Mouse (Mus musculus) thymus, postnatal 0 days (tissue): Measurements from ENCODE around the gene Opa1. TPM values are rescaled to one million over a fixed set of nuclear protein-coding genes. Genes with fewer than 3 reads are reported as not detected.

Experiments used
- DNase-seq: peaks from one replicate; pipeline ENCODE4 v3.0.0-alpha.2; 2015; ENCODE audit warnings: low spot score
- polyA plus RNA-seq: library from polyadenylated mRNA; unstranded; fragments of >200 nt; fragmentation: Nextera tagmentation; extraction: Ambion mirVana; gene quantifications from 2 replicates; pipeline ENCODE4 v1.2.1, GENCODE M21; 2015

Gene Opa1
- polyA plus RNA-seq, 1 experiment from 2014 or later, result 28.3 TPM

DNA sequence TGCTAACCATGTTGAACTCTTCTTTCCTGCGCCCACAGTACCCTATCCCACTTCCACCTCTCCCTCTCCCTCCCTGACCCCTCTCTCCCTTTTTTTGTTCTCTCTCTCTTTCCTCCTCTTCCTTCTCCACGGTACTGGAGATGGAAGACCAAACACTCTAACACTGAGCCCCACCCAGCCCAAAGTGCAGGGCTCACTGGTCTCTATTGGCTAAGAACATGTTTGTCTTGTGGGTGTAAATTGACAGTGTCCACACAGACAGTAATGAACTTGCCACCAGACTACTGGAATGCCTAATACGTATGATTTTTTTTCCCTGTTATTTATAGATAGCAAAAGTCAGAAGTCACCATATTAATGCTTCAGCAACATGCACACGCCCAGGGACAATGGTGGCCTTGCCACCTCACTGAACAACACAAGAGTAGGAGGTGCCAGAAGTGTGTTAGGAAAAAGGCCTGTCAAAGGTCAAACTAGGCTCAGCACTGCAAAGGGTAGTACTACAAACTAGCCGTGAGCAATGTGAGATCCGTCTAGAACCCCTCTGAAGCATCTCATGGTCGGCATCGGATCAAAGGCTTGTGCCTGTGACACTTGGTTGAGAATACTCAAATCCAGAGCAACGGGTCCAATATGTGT lies 77.2 kb downstream of the Opa1 start:
- DNase-seq, result no peak

DNA sequence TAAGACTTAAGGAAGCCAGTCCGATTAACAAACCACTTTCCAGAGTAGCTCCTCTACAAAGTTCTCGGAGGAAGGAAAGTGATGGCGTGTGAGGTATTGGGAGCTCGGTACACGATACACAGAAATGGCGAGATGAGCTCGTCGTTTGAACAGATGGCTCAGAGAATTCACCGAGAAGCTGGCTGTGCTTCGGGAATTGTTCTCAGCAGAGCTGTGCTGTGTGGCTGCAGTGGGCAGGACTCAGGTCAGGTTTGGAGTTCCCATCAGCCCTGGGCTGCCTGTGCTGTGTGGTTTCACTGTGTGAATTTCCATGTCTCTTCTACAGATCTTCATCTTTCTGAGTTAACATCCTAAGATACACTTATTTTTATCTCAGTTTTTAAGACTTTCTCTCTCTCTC lies 77.8 kb downstream of the Opa1 start:
- no peak for DNase-seq

DNA sequence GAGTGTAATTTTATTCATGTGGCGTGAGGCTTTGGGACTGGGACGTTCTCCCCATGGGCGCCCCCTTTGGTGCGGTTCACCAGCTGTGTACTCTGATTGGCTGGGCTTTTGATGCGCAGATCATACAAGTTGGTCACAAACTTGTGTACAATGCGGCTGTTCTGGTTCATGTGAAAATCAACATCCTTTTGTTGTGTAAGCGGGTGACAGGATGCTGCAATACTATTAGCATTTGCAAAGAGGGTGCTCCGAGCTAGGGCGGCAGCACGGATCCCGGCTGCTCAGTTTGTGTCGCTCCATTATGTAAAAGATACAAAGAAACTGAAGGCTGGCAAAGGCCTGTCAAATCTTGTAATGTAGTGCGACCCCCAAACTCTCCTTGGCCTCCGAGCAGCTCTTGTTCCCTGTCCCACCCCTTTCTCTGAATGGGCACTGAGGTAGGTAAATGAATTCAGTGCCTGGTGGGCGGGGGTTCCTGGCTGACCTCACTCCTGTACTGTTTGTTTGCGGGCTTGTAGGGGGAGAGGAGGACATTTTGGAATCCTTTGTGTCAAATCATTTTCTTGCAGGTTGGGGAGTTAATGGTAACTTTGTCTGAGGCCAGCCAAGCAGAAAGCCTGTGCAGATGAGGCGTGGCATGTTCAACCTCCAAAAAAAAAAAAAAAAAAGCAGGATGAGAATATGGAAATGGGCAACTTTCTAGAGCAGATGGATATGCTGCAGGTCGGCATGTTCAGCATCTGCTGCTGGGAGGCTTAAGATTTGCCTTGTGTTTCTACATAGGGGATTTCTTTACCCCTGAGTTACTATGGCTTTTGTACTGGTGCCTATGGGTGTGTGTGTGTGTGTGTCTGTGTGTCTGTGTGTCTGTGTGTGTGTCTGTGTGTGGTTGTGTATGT lies 78.8 kb downstream of the Opa1 start:
- peak; percentile 44 for DNase-seq

DNA sequence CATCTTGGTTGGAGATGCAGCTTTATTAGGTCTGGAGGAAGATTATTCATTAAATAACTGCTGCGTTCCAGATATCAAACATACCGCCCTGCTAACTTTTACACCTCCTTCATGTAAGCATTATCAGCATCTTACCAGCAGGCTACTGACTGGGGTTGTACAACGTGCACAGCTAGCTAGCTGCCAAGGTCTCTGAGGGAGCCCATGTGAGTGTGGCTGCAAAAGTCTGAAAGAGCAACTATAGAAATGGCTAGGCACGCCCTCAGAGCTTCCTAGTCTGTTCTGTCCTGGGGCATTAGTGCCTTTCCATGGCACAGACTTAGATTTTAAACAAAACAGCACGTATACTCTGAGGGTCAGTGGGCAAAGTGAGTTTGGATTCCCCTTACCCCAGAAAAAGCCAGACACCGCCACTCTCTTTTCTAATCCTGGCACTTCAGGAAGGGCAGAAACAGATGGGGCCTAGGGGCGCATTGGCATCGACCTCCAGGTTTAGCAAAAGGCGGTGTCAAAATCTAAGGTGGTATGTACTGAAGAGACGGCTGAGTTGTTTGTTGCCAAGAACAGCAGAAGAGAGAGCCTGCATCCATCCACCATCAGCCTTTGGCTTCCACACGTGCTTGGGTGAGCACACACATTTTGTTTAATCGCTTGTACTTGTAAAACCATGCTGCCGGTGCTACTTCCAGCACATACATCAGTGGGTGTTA lies 80.1 kb downstream of the Opa1 start:
- no peak for DNase-seq

GRCm38 (mm10) chr16:29663042-29663758 lies 84.1 kb downstream of the Opa1 start:
- no peak for DNase-seq

DNA sequence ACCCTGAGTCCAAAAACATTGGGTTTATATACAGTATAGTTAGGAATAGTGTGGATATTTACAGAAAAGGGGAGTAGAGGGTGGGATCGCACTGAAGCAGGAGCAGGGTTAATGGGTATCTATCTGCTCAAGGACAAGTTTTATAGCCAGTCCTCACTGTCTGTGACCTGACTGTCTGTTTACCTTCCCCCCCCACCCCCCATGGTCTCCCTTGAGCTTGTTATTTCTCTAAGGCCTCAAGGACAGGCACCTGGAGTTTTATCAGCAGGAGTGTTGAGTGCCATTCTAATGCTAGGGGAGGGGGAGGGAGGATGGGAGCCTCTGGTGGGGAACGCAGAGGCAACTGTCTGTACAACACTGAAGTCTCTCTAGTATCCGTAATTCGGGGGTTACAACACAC lies 85.3 kb downstream of the Opa1 start:
- no peak for DNase-seq

- DNase-seq, result no peak
These were observed 88.0 kb downstream of the Opa1 start for GRCm38 (mm10) chr16:29666991-29667701.

DNA sequence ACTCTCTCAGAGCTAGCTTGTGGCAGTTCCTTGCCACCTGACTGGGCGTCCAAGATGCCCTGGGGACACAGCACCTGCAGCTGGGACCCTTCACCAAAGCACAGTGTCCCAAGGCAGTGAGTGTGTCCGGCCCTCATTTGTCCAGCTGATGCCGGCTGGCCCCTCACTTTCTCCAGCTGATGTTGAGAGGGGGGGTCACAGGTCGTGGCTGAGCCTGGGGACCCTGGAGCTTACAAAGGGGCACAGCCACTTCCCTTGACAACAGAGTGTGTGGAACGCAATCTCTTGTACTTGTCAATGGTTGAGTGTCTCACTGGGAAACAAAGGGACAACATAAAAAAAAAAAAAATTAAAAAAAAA lies 88.5 kb downstream of the Opa1 start:
- no peak for DNase-seq

DNA sequence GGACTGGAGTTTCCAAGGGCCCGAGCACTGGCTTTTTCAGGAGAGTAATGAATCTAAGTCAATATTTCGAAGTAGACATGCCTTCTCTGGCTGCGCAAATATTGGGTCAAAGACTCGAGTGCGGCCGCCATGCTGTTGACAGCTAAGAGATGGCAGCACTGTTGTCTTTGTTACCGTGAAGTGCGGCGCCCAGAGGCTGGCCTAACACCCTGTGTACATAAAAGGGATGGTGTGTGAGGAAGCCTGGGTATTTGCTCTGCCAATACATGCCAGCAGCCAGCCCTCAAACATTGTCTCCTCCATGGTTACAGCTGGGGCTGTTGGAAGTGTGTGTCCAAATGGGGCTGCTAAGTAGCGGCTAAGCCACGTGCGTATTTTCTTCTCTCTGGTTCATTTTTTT lies 89.3 kb downstream of the Opa1 start:
- DNase-seq, result no peak

DNA sequence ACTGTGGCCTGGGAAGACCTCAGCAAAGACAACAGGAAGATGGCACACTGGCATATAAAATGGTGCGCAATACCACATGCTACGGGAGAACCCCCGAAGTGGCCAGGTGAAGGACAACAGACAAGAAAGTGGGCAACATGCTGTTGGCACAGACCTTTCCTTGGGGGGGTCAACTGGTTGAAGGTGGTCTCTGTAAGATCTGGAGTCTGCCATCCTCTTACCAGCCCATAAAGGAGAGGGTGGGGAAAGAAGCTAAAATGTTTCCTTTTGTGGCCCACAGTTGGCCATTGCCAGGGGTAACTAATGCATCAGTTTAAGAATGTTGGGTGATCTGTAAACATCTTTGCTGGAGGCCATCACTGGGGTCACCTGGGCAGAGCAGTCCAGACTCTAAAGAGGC lies 91.7 kb downstream of the Opa1 start:
- DNase-seq, result no peak

- DNase-seq, result no peak
These were observed 94.1 kb downstream of the Opa1 start for GRCm38 (mm10) chr16:29673230-29673629.

DNA sequence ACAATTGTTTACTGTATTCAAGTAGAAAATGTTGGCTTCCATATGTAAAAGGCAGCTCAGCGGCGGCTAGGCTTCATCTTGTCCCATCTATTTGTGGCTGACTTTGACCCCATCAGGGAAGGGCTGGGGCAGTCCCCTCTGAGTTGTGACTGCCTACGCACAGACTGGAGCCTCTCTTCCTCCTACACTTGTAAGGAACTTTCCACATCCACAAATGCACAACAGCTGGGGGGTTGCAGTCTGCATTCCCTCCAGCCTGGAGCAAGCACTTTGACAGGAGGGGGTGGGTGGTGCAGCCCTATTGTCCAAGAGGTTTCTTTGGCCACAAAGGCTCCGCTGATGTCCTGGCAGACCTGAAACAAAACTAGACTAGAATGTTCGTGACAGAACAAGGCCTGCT lies 100.5 kb downstream of the Opa1 start:
- DNase-seq, result no peak

DNA sequence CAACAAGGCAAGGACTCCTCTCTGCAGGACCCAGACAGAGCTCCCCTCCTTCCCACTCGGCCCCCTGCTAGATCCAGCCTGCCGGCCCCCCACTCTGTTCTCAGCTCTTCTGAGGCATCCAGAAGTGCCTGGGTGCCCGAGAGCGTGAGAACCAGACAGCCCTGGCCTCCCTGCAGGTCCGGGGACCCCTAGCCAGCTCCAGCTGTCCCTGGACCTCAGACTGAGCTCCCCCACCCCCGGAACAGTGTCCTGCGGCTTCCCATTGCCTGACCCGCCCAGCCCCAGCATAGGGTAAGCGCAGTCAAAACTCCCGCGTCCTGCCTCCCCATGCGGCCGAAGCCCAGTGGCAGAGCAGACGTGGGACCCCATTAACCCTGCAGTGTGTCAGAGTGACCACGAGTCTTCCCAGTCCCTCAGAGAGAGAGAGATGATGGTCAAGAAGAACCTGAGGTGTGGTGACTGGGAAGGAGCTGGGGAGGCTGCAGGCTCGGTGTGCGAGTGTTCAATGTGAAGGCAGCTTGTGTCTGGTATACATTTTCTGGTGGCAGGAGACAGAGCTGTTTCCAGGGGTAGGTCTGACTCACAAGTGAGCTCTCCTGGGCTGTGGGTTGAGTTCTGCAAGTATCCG lies 101.5 kb downstream of the Opa1 start:
- DNase-seq, result no peak

DNA sequence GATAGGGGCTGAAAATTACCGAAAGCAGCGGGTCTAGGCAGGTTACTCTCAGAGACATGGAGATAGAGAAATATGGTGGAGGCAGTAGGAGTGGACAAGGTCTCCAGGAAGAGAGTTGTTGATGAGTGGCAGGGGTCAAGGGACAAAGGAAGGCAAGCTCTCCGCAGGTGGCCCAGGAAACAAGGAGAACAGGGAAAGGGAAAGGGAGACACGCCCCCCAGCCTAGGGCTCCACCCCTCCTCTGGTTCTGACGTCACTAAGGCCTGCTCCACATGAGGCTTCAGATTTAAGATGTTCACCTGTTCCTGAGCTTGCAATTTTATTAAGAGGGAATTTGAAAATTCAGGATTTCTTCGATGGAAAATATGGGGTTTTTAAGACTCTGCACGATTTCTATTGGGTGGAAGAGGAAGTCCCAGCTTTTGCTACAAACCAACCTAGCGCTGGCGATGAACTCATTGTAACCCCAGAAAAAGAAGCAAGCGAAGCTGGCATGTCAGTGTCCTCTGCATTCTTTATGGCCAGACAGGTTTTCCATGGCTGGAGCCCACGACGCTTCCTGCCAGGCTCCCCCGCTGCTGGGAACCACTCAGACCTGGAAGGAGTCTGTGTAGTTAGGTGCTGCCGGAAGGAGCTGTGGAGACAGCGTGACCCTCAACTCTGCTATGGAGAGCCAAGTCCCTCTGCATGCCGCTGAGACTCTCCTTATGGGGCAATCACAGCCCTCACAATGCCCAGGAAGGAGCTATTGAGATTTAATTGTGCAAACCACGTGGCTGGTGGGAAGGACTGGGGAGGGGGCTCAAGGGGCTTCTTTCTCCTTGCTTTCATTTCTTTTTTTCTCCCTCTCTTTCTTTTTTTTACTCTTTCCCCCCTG lies 103.7 kb downstream of the Opa1 start:
- no peak for DNase-seq

DNA sequence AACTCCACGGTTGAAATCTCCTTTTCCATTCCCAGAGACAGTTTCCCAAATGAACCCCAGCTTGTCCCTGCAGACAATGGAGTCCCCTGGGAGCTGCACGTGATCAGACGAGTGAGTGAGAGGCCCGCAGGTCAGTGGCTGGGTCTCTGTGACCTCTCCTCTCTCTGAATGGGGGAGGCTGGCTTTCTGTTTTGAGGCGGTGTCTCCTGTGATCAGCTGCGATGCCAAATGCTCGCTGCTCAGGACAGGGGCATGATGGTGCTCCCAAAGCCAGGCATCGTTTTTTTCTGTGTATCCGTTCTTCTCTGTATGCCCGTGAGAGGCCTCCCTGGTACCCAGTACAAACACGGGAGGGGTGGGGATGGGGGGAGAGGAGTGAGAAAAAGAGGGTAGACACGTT lies 104.4 kb downstream of the Opa1 start:
- DNase-seq, result no peak

DNA sequence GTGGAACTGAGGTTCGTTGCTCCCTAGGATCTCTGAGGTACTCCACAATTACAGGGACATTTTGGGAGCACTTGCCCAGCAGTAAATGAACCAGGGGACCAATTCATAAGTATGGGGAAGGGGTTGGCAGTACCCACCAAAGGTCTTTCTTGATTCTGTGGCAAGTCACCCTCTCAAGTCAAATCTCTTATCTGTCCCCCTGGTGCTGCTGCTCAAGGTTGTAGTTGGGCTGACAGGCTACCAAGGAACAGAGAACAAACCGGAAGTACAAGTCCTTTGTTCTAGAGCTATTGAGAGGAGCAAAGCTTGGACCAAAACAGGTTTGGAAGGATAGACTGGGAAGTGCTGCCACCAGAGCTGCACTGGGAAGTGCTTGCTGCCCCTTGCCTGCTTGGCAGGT lies 105.0 kb downstream of the Opa1 start:
- no peak for DNase-seq

DNA sequence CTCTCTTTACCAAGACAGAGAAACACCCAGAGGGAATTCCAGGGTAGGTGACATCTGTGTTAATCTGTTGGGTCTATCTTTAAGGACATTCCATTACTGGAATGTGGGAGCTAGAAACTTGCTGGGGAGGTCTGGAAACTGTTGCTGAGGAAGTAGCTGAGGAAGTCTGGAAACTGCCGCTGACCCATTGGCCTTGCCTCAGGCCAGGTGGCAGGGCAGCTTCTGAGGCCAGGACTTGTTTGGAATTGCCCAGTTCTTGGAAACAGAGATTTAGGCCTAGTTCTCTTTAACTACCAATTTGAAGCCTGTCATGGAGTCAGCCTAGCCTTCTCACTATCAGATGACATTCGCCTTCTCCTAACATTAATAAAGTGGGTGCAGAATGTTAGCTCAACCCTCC lies 105.5 kb downstream of the Opa1 start:
- DNase-seq, result no peak

GRCm38 (mm10) chr16:29686141-29686540 lies 107.0 kb downstream of the Opa1 start:
- DNase-seq, result no peak
